Mouse (Mus musculus) forebrain, embryonic 16.5 days (tissue): ENCODE data around the gene 1700018F24Rik. TPM values are rescaled to one million over a fixed set of nuclear protein-coding genes. Genes with fewer than 3 reads are reported as not detected.
"Not testable (repeated sequence)": the region's sequence is repeated elsewhere in the genome, so short reads cannot be mapped to it uniquely, and the experiment has no call there.

Source experiments
- ATAC-seq: fragments of 200-750 bp; cut with Nextera tagmentation; 2 replicates; pipeline ENCODE4 v1.8.0; 2017; ENCODE audit warnings: mild to moderate bottlenecking, moderate library complexity
- H3K27ac ChIP-seq: fragments of 300-500 bp; sonication (generic); 2 replicates; pipeline ENCODE4 v1.5.1; 2014; ENCODE audit warnings: low read length, control low read depth
- H3K27me3 ChIP-seq: fragments of 300-500 bp; sonication (generic); replicated peaks from 2 replicates; pipeline ENCODE4 v1.6.1; 2014; ENCODE audit warnings: low read length; ENCODE audit not compliant: control insufficient read depth, insufficient read depth
- H3K36me3 ChIP-seq: fragments of 300-500 bp; sonication (generic); 2 replicates; pipeline ENCODE4 v1.6.1; 2014; ENCODE audit not compliant: control insufficient read depth, insufficient read depth
- H3K4me1 ChIP-seq: fragments of 300-500 bp; sonication (generic); replicated peaks from 2 replicates; pipeline ENCODE4 v1.6.1; 2014; ENCODE audit warnings: low read length; ENCODE audit not compliant: control insufficient read depth, insufficient read depth
- H3K4me2 ChIP-seq: fragments of 300-500 bp; sonication (generic); 2 replicates; pipeline ENCODE4 v1.6.1; 2014; ENCODE audit warnings: mild to moderate bottlenecking, low read length, control low read depth
- H3K4me3 ChIP-seq: fragments of 300-500 bp; sonication (generic); replicated peaks from 2 replicates; pipeline ENCODE4 v1.5.1; 2014; ENCODE audit warnings: mild to moderate bottlenecking, low read length, control low read depth
- H3K9ac ChIP-seq: fragments of 300-500 bp; sonication (generic); replicated peaks from 2 replicates; pipeline ENCODE4 v1.6.1; 2014; ENCODE audit warnings: low read depth, low read length, control low read depth
- H3K9me3 ChIP-seq: fragments of 300-500 bp; sonication (generic); 2 replicates; pipeline ENCODE4 v1.6.1; 2016; ENCODE audit warnings: low read length; ENCODE audit not compliant: control insufficient read depth
- WGBS: fragments of 180-500 bp; shearing (Covaris S2); extraction: QIAGEN DNeasy Blood & Tissue Kit; methylation state at CpG from one replicate; pipeline ENCODE4 v1.1.7; 2014; 5-methylcytosine and 5-hydroxymethylcytosine counted together
- polyA plus RNA-seq: library from polyadenylated mRNA; unstranded; fragments of >200 nt; fragmentation: Nextera tagmentation; extraction: Ambion mirVana; gene quantifications from 2 replicates; pipeline ENCODE4 v1.2.1, GENCODE M21; 2015

1700018F24Rik gene
- polyA plus RNA-seq, 1 experiment from 2014 or later = not detected

DNA sequence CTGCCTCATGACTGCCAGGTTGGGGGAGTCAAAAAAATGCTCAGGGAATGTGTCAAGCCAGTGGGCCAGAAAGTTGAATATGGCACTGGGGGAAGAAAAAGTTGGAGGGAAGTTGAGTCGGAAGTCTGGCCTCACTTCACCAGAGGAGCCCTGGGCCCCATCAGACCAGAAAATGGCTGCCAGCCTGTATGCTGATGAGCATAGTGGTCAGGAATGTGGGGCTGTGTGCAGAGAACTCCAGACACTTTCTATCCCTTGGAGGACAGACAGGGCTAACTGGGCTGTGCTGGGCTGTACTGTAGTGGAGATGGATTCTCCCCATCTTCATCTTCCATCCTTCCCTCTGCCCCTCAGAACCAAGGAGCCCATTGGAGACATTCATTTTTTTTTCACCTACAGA, 12.3 kb upstream of the 1700018F24Rik start:
- H3K27me3 ChIP-seq, H3K4me3 ChIP-seq, H3K36me3 ChIP-seq, H3K4me2 ChIP-seq, H3K9me3 ChIP-seq, H3K27ac ChIP-seq, ATAC-seq, H3K9ac ChIP-seq, H3K4me1 ChIP-seq: not testable (repeated sequence)
- 100% methylated on average over 1 of the region's 1 CpGs for WGBS

DNA sequence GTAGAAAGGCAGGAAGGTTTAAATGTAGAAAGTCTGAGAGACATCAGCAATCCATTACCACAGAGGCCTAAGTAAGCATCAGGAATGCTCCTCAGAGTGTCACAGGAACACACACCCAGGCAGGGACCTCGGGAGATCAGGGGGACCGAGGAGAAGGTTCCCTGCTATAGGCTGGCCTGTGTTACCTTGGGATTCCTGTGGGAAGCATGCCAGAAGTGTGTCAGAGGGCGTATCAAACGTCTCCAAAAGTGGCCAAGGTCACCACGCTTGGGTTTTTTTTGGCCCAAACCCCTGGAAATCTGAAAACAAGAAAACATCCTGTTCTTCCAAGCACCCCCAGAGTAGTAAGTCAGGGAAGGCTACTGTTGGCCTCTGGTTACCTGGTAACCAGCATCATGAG, 10.4 kb upstream of the 1700018F24Rik start, which contains the start of gene Gm4871:
Gm4871 (minus strand) TSS at position 364 of the 400 bp plus-strand sequence.
- not testable (repeated sequence) for H3K9me3 ChIP-seq, H3K27me3 ChIP-seq, H3K4me1 ChIP-seq, H3K4me2 ChIP-seq, H3K9ac ChIP-seq, H3K27ac ChIP-seq, H3K4me3 ChIP-seq, ATAC-seq, H3K36me3 ChIP-seq
- WGBS = 69% methylated on average over 5 of the region's 5 CpGs

DNA sequence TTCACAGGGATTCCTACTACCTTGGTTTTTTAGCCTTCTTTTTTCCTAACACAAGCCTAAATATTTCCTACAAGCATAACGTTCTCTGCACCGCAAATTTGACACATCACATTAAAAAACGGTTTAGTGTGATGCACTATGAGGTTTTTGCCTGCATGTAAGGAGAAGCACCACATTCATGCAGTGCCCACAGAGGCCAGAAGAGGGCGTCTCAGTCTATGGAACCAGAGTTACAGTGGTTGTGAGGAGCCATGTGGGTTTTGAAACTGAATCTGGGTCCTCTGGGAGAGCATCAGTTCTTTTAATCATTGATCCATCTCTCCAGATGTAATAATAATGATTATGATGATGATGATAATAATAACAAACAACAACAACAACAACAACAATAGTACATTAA, 1.2 kb upstream of the 1700018F24Rik start:
- 45% methylated on average over 4 of the region's 4 CpGs for WGBS

DNA sequence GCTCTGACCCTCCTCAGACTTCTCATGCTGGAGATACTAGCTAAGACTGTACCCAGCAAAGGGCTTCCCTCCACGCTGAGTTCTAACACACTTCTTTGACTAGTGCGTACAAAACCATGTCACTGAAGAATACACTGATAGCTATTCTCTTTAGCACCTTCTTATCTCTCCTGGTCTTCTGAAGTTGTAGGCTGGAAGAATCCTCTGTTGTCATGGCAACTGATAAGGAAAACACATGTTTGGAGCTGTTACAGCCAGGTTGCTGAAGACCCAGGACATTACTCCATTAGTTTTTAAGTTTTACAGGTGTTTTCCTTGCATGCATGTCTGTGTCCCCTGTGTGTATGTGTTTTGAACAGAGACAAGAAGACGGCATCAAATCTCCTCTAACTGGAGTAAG, 11.4 kb downstream of the 1700018F24Rik start:
- H3K4me1 ChIP-seq, ATAC-seq, H3K36me3 ChIP-seq, H3K27ac ChIP-seq, H3K27me3 ChIP-seq, H3K4me3 ChIP-seq, H3K9me3 ChIP-seq, H3K9ac ChIP-seq, H3K4me2 ChIP-seq: not testable (repeated sequence)
- 89% methylated on average over 3 of the region's 3 CpGs for WGBS

More for the DNA sequence above, 1.2 kb upstream of the 1700018F24Rik start:
- H3K4me1 ChIP-seq = no peaks in the 10 kb centered on the region
- H3K4me2 ChIP-seq = no peak overlapping the region
- H3K27me3 ChIP-seq = no peaks in the 10 kb centered on the region
- H3K36me3 ChIP-seq = no peaks in the 10 kb centered on the region
- H3K4me3 ChIP-seq = no peak overlapping the region
- H3K9ac ChIP-seq = no peak overlapping the region
- no peak overlapping the region for H3K27ac ChIP-seq
- H3K9me3 ChIP-seq = no peaks in the 10 kb centered on the region
- no peak for ATAC-seq

DNA sequence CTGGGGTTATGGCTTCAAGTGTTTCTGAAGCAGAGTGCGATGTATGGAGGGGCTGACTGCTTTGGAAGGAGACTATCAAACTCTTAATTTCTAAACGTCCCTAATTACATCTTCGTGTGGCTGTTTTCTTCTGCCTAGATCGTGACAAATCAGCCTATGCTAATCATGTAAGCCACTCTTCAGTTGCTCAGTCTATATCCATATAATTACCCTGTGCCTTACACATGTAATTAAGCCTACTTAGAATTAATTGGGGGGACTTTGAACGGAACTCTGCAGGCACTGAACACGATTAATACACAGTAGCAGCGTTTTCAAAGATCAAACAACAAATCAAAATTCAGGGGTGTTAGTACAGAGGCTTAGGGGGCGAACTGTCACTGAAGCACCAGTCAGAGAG, 15.1 kb downstream of the 1700018F24Rik start:
- H3K27me3 ChIP-seq = no peaks in the 10 kb centered on the region
- H3K36me3 ChIP-seq = no peaks in the 10 kb centered on the region
- 0 out of 2 replicates have a peak, but pooled peaks cover 8% of the 10 kb centered on the region for H3K4me1 ChIP-seq
- H3K4me3 ChIP-seq = no peak overlapping the region
- no peak overlapping the region for H3K9ac ChIP-seq
- H3K27ac ChIP-seq = no peak overlapping the region
- no peak overlapping the region for H3K4me2 ChIP-seq
- 18% methylated on average over 8 of the region's 8 CpGs for WGBS
- H3K9me3 ChIP-seq = no peaks in the 10 kb centered on the region
- peak; percentile 73 for ATAC-seq

DNA sequence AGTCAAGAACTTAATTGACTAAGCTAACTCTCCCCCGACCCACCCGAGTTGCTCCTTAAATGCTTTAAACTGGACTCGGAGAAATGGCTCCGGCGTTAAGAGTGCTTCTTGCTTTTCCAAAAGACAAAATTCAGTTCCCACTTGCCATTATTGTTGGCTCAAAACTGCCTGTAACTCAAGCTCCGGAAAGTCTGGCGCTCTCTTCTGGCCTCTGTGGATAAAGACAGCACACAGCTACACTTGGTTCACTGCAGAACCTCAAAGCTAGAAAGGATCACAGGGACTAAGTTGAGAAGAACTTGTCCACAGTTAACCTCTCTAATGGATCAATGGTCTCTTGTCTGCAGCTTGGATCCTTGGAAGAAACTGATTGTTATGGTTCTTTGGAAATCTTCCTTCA, 15.9 kb downstream of the 1700018F24Rik start:
- Histone ChIP-seq H3K4me2 (no peak overlapping the region), H3K27me3 (no peaks in the 10 kb centered on the region), H3K27ac (no peak overlapping the region), H3K9ac (no peak overlapping the region), H3K4me3 (no peak overlapping the region), H3K9me3 (no peaks in the 10 kb centered on the region), H3K4me1 (0 out of 2 replicates have a peak, but pooled peaks cover 8% of the 10 kb centered on the region), H3K36me3 (no peaks in the 10 kb centered on the region)
- WGBS = 87% methylated on average over 7 of the region's 7 CpGs
- ATAC-seq = no peak

DNA sequence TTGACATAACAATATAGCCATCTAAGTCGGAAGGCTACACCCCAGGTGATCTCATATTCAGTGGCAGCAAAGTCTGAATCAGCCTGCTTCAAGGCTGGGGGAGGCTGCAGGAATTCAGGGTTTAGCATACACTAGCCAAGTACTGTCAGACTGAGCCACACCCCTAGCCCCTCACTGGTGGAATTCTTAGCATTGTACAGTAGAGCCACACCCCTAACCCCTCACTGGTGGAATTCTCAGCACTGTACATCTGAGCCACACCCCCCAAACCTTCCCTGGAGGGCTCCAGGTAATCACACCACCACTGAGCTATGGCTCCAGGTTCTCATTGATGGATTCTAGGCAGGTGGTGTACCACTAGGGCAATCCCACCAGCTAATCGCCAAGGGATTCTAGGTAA, 16.7 kb downstream of the 1700018F24Rik start:
- no peak overlapping the region for H3K27ac ChIP-seq
- no peaks in the 10 kb centered on the region for H3K27me3 ChIP-seq
- 71% methylated on average over 2 of the region's 2 CpGs for WGBS
- H3K4me3 ChIP-seq = no peak overlapping the region
- H3K4me2 ChIP-seq = no peak overlapping the region
- no peaks in the 10 kb centered on the region for H3K9me3 ChIP-seq
- 0 out of 2 replicates have a peak, but pooled peaks cover 8% of the 10 kb centered on the region for H3K4me1 ChIP-seq
- H3K9ac ChIP-seq = no peak overlapping the region
- no peak for ATAC-seq
- no peaks in the 10 kb centered on the region for H3K36me3 ChIP-seq

DNA sequence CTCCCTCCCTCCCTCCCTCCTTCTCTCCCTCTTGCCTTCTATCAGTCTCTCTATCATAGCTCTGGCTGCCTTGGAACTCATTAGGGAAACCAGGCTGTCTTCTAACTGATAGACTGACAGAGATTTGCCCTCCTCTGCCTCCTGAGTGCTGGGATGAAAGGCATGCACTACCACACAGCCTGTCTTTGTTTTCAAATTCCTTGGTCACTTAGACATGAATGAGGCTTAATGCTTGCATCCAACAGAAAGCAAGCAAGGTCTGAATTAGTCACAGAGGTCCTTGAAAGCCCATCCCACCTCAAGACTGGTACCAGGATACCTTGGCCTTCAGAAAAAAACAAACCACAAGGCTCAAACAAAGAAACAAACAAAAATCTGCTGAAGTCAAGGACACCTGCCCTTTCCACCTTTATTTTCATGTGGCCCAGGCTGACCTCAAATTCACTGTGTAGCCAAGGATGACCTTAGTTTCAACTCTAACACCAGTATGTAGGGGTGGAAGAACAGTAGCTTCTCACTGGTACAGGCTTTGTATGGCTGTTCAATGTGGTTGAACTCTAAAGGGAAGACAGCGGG, 22.1 kb downstream of the 1700018F24Rik start:
- H3K9me3 ChIP-seq = no peaks in the 10 kb centered on the region
- no peak for ATAC-seq
- H3K36me3 ChIP-seq = no peaks in the 10 kb centered on the region
- H3K4me1 ChIP-seq = no peaks in the 10 kb centered on the region
- H3K4me3 ChIP-seq = no peak overlapping the region
- 91% methylated on average over 1 of the region's 1 CpGs for WGBS
- H3K4me2 ChIP-seq = no peak overlapping the region
- H3K27me3 ChIP-seq = no peaks in the 10 kb centered on the region
- no peak overlapping the region for H3K27ac ChIP-seq
- H3K9ac ChIP-seq = no peak overlapping the region

DNA sequence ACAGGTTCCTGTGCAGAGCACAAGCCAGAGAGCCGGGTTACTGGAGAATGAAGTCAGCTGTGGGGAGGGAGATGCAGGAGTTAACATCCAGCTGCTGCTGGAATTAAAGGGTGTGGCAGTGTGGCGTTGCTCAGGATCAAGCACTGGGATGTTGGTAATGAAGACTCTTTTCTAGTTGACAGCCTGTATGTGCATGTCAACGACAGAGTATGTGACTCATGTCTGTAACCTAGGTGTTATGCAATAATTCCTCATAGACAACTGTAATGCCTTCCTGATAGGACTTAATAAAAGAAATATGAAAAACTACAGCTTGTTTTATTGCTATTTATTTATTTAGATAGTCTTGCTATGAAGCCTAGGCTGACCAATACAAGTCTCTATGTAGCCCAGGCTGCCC, 26.1 kb downstream of the 1700018F24Rik start:
- Histone ChIP-seq H3K27me3 (no peaks in the 10 kb centered on the region), H3K9ac (no peak overlapping the region), H3K4me2 (no peak overlapping the region), H3K27ac (no peak overlapping the region), H3K4me1 (no peaks in the 10 kb centered on the region), H3K4me3 (no peak overlapping the region), H3K36me3 (no peaks in the 10 kb centered on the region), H3K9me3 (no peaks in the 10 kb centered on the region)
- WGBS = 61% methylated on average over 3 of the region's 3 CpGs
- ATAC-seq = no peak

DNA sequence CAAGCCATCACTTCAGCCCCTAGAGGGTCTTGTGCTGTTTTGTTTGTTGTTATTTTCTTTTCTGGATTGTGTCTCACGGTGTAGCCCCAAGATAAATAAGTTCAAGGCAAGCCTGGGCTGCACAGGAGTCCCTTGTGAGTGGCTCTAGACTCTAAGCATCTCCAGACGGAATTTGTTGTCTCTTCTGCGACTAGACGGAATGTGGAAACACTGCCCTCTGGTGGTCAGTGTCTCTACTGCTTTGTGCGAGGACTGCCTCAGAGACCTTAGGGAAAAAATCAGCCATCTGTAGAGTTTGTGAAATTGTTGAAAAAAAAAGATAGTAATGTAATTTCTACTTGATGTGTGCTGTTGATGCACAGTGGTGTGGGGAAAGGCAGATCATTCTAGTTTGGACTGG, 26.9 kb downstream of the 1700018F24Rik start:
- Histone ChIP-seq H3K27me3 (no peaks in the 10 kb centered on the region), H3K4me3 (no peak overlapping the region), H3K9ac (no peak overlapping the region), H3K36me3 (no peaks in the 10 kb centered on the region), H3K4me2 (no peak overlapping the region), H3K27ac (no peak overlapping the region), H3K4me1 (no peaks in the 10 kb centered on the region), H3K9me3 (no peaks in the 10 kb centered on the region)
- peak; percentile 59; the same call in 1 of the 2 replicates for ATAC-seq
- 2% methylated on average over 5 of the region's 5 CpGs for WGBS
